Mouse (Mus musculus) testis, adult 2 months (tissue): ENCODE data around the gene Tyw1. TPM values are rescaled to one million over a fixed set of nuclear protein-coding genes. Genes with fewer than 3 reads are reported as not detected.

Experiments used
- H3K27ac ChIP-seq: fragments of 200-500 bp; 2 replicates; pipeline ENCODE4 v1.5.1; 2012; ENCODE audit warnings: low read depth, low read length; ENCODE audit not compliant: control insufficient read depth, insufficient read depth
- H3K27me3 ChIP-seq: fragments of 200-500 bp; 2 replicates; pipeline ENCODE4 v1.6.1; 2012; ENCODE audit warnings: mild to moderate bottlenecking, low read length, moderate library complexity; ENCODE audit not compliant: control insufficient read depth, insufficient read depth
- H3K36me3 ChIP-seq: fragments of 200-500 bp; 2 replicates; pipeline ENCODE4 v1.6.1; 2012; ENCODE audit warnings: mild to moderate bottlenecking, low read length; ENCODE audit not compliant: control insufficient read depth, insufficient read depth
- H3K4me1 ChIP-seq: fragments of 200-500 bp; 2 replicates; pipeline ENCODE4 v1.6.1; 2012; ENCODE audit warnings: low read length; ENCODE audit not compliant: control insufficient read depth, insufficient read depth
- H3K4me3 ChIP-seq: fragments of 200-500 bp; 2 replicates; pipeline ENCODE4 v1.5.1; 2012; ENCODE audit warnings: low read depth, mild to moderate bottlenecking, low read length, moderate library complexity, mixed read lengths; ENCODE audit not compliant: control insufficient read depth
- CTCF ChIP-seq: fragments of 200-500 bp; IDR thresholded peaks from 2 replicates; pipeline ENCODE4 v1.5.1; 2012; ENCODE audit warnings: low read depth, mild to moderate bottlenecking, inconsistent platforms, low read length, moderate library complexity; ENCODE audit not compliant: control insufficient read depth, insufficient read depth, insufficient replicate concordance
- POLR2A ChIP-seq: fragments of 200-500 bp; IDR thresholded peaks from 2 replicates; pipeline ENCODE4 v1.6.1; 2012; ENCODE audit warnings: low read depth, mild to moderate bottlenecking, inconsistent platforms, low read length, moderate library complexity; ENCODE audit not compliant: control insufficient read depth
- polyA plus RNA-seq: library from polyadenylated mRNA; depleted of rRNA; stranded (reverse); fragments of >200 nt; gene quantifications from 2 replicates; pipeline ENCODE4 v1.2.3, GENCODE M21; 2012

Gene Tyw1
- polyA plus RNA-seq, 1 experiment, result 8.0 TPM

- Histone ChIP-seq H3K27me3 (no peaks in the 10 kb centered on the region), H3K4me3 (peak overlapping the region; percentile 94), H3K36me3 (no peaks in the 10 kb centered on the region), H3K4me1 (peaks cover 11% of the 10 kb centered on the region), H3K27ac (peak overlapping the region; percentile 29)
- TF ChIP-seq POLR2A (no peak), CTCF (no peak)
Measured at GRCm38 (mm10) chr5:130221760-130222145, 33.7 kb upstream of the Tyw1 start.

GRCm38 (mm10) chr5:130222146-130223004 lies 33.0 kb upstream of the Tyw1 start:
- no peaks in the 10 kb centered on the region for H3K36me3 ChIP-seq
- no peaks in the 10 kb centered on the region for H3K27me3 ChIP-seq
- H3K4me3 ChIP-seq, result peak overlapping the region; percentile 94
- peaks cover 9% of the 10 kb centered on the region for H3K4me1 ChIP-seq
- H3K27ac ChIP-seq, result peak overlapping the region; percentile 76
- TF ChIP-seq CTCF (peak; percentile 64; the same call in 1 of the 2 replicates), POLR2A (peak; percentile 69)

- H3K27ac ChIP-seq, result no peak overlapping the region
- peaks cover 10% of the 10 kb centered on the region for H3K4me1 ChIP-seq
- TF ChIP-seq CTCF, result no peak
- no peak for TF ChIP-seq POLR2A
- no peaks in the 10 kb centered on the region for H3K27me3 ChIP-seq
- no peak overlapping the region; the same call in 1 of the 2 replicates for H3K4me3 ChIP-seq
- no peaks in the 10 kb centered on the region for H3K36me3 ChIP-seq
Measured at GRCm38 (mm10) chr5:130226790-130227189, 28.6 kb upstream of the Tyw1 start.

GRCm38 (mm10) chr5:130228120-130228519 lies 27.3 kb upstream of the Tyw1 start:
- no peak for TF ChIP-seq POLR2A
- no peak for TF ChIP-seq CTCF
- no peak overlapping the region for H3K4me3 ChIP-seq
- peaks cover 9% of the 10 kb centered on the region for H3K4me1 ChIP-seq
- peaks cover 2% of the 10 kb centered on the region; the same call in 1 of the 2 replicates for H3K36me3 ChIP-seq
- H3K27me3 ChIP-seq, result no peaks in the 10 kb centered on the region
- no peak overlapping the region; the same call in 1 of the 2 replicates for H3K27ac ChIP-seq

- Histone ChIP-seq H3K27ac (no peak overlapping the region), H3K4me3 (no peak overlapping the region), H3K36me3 (peaks cover 3% of the 10 kb centered on the region), H3K27me3 (no peaks in the 10 kb centered on the region), H3K4me1 (no peaks in the 10 kb centered on the region; the same call in 1 of the 2 replicates)
- no peak for TF ChIP-seq CTCF
- no peak for TF ChIP-seq POLR2A
Measured at GRCm38 (mm10) chr5:130236302-130236701, 19.1 kb upstream of the Tyw1 start.

- Histone ChIP-seq H3K27me3 (no peaks in the 10 kb centered on the region), H3K4me3 (no peak overlapping the region), H3K27ac (no peak overlapping the region), H3K4me1 (no peaks in the 10 kb centered on the region), H3K36me3 (peaks cover 3% of the 10 kb centered on the region)
- no peak for TF ChIP-seq CTCF
Measured at GRCm38 (mm10) chr5:130239236-130239635, 16.2 kb upstream of the Tyw1 start.

GRCm38 (mm10) chr5:130239856-130240255 lies 15.6 kb upstream of the Tyw1 start:
- H3K4me1 ChIP-seq, result no peaks in the 10 kb centered on the region
- TF ChIP-seq CTCF (no peak), POLR2A (no peak)
- peaks cover 3% of the 10 kb centered on the region for H3K36me3 ChIP-seq
- no peak overlapping the region for H3K4me3 ChIP-seq
- no peaks in the 10 kb centered on the region for H3K27me3 ChIP-seq
- H3K27ac ChIP-seq, result no peak overlapping the region

GRCm38 (mm10) chr5:130241426-130241825 lies 14.0 kb upstream of the Tyw1 start:
- TF ChIP-seq CTCF, result no peak
- TF ChIP-seq POLR2A, result no peak
- no peaks in the 10 kb centered on the region for H3K27me3 ChIP-seq
- H3K4me1 ChIP-seq, result no peaks in the 10 kb centered on the region
- H3K4me3 ChIP-seq, result no peak overlapping the region
- H3K27ac ChIP-seq, result no peak overlapping the region
- peaks cover 3% of the 10 kb centered on the region for H3K36me3 ChIP-seq
